Mouse (Mus musculus) midbrain, embryonic 14.5 days (tissue): Measurements from ENCODE around the gene R3hcc1l. TPM values are rescaled to one million over a fixed set of nuclear protein-coding genes. Genes with fewer than 3 reads are reported as not detected.

Source experiments
- ATAC-seq: fragments of 200-750 bp; cut with Nextera tagmentation; 2 replicates; pipeline ENCODE4 v1.8.0; 2017; ENCODE audit warnings: moderate number of reproducible peaks, moderate library complexity; ENCODE audit not compliant: low FRiP score, low TSS enrichment
- DNase-seq: peaks from one replicate; pipeline ENCODE4 v3.0.0-alpha.2; 2015
- H3K27ac ChIP-seq: fragments of 300-500 bp; sonication (generic); replicated peaks from 2 replicates; pipeline ENCODE4 v1.5.1; 2014; ENCODE audit warnings: mild to moderate bottlenecking, low read depth, low read length, moderate library complexity
- H3K27me3 ChIP-seq: fragments of 300-500 bp; sonication (generic); 2 replicates; pipeline ENCODE4 v1.6.1; 2014; ENCODE audit warnings: low read length, control low read depth, mixed read lengths; ENCODE audit not compliant: control insufficient read depth, insufficient read depth
- H3K36me3 ChIP-seq: fragments of 300-500 bp; sonication (generic); 2 replicates; pipeline ENCODE4 v1.6.1; 2014; ENCODE audit warnings: low read length, control low read depth; ENCODE audit not compliant: control insufficient read depth, insufficient read depth
- H3K4me1 ChIP-seq: fragments of 300-500 bp; sonication (generic); 2 replicates; pipeline ENCODE4 v1.6.1; 2014; ENCODE audit warnings: mild to moderate bottlenecking, antibody characterized with exemption, low read length, control low read depth; ENCODE audit not compliant: control insufficient read depth, insufficient read depth
- H3K4me2 ChIP-seq: fragments of 300-500 bp; sonication (generic); 2 replicates; pipeline ENCODE4 v1.6.1; 2014; ENCODE audit warnings: mild to moderate bottlenecking, low read length, moderate library complexity
- H3K4me3 ChIP-seq: fragments of 300-500 bp; sonication (generic); replicated peaks from 2 replicates; pipeline ENCODE4 v1.5.1; 2014; ENCODE audit warnings: low read depth, low read length
- H3K9ac ChIP-seq: fragments of 300-500 bp; sonication (generic); replicated peaks from 2 replicates; pipeline ENCODE4 v1.6.1; 2014; ENCODE audit warnings: mild to moderate bottlenecking, low read length, moderate library complexity
- H3K9me3 ChIP-seq: fragments of 300-500 bp; sonication (generic); 2 replicates; pipeline ENCODE4 v1.6.1; 2016; ENCODE audit warnings: low read length, control low read depth, mixed read lengths; ENCODE audit not compliant: control insufficient read depth
- WGBS: fragments of 180-500 bp; shearing (Covaris S2); extraction: QIAGEN DNeasy Blood & Tissue Kit; methylation state at CpG from one replicate; pipeline ENCODE4 v1.1.7; 2014; 5-methylcytosine and 5-hydroxymethylcytosine counted together
- polyA plus RNA-seq: library from polyadenylated mRNA; unstranded; fragments of >200 nt; fragmentation: Nextera tagmentation; extraction: Ambion mirVana; gene quantifications from 2 replicates; pipeline ENCODE4 v1.2.1, GENCODE M21; 2014

The R3hcc1l gene
- polyA plus RNA-seq, 1 experiment from 2014 or later, result 15.4 TPM

DNA sequence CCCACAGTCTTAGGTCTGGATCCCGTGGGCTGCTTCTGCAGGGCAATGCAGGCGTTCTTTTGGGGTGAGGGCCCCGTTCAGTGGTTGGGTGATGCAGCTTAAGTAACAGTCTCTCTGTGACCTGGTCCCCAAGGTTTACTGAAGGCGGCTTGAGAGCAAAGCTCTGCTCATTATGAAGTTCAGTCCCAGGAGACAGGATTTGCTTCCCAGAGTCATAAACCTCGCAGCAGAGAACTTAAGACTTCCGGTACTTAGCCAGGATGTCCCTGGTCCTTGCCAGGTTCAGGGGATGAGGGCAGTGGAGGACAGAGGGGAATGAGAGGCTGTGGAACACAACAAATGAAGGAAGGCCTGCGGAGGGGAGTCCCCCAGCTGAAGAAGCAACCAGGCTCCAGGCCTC is 94.6 kb downstream of the R3hcc1l start:
- peak overlapping the region; percentile 15; the same call in 1 of the 2 replicates for H3K4me3 ChIP-seq
- DNase-seq (peak; percentile 16), ATAC-seq (no peak)
- no peaks in the 10 kb centered on the region for H3K9me3 ChIP-seq
- WGBS, result 26% methylated on average over 7 of the region's 7 CpGs
- H3K36me3 ChIP-seq, result no peaks in the 10 kb centered on the region
- peak overlapping the region; percentile 50 for H3K4me2 ChIP-seq
- H3K27me3 ChIP-seq, result peaks cover 14% of the 10 kb centered on the region; the same call in 1 of the 2 replicates
- H3K9ac ChIP-seq, result no peak overlapping the region
- H3K27ac ChIP-seq, result no peak overlapping the region
- no peaks in the 10 kb centered on the region for H3K4me1 ChIP-seq

DNA sequence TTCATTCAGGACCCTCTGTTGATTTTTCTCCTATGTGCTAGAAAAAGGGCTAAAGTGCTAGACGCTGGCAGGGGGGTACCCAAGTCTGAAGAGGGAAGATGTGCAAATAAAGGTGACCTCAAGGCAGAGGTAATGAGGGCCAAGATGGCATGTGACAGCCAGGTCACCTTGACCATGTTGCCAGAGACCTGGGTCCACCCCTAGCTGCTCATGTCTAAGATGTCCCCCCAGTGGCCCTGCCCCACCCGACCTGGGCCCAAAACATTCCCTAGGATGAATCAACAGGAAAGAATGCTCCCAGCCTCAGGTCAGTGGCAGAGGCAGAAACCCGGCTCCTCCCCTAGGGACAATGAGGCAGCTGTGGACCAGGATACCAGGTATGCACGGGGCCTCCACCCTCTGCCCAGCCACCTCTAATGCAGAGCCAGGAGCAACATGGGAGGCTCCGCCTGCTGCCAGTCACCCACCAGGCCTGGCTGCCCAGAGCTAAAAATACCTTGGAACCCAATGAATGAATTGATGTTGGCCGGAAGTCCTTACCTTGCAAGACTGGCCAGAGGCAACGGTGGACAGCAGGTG is 95.2 kb downstream of the R3hcc1l start:
- Histone ChIP-seq H3K4me2 (no peak overlapping the region), H3K4me3 (no peak overlapping the region), H3K4me1 (no peaks in the 10 kb centered on the region), H3K27me3 (peaks cover 14% of the 10 kb centered on the region; the same call in 1 of the 2 replicates), H3K36me3 (no peaks in the 10 kb centered on the region), H3K9me3 (no peaks in the 10 kb centered on the region), H3K9ac (no peak overlapping the region), H3K27ac (no peak overlapping the region)
- 76% methylated on average over 7 of the region's 7 CpGs for WGBS
- DNase-seq (no peak), ATAC-seq (no peak)

DNA sequence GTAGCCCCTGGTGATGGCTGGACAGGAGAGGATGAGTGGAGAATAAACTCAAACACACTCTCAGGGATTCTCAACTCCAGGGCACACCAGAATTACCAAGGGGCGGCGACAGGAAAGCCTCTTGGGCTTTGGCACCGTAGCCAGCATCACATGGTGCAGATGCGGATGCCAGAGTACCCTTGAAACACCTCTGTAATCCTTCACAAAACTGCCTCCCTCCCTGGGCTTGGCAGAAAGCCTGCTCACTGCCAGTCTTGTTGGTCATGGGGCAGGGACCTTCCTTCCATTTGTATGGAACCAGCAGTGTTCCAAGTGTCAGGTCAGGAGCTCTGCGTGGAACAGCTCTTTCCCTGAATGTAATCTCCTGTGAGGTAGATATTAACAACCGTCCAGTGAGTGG is 109.5 kb downstream of the R3hcc1l start:
- no peak overlapping the region for H3K4me2 ChIP-seq
- no peaks in the 10 kb centered on the region for H3K9me3 ChIP-seq
- H3K36me3 ChIP-seq, result no peaks in the 10 kb centered on the region
- ATAC-seq (no peak), DNase-seq (no peak)
- H3K4me3 ChIP-seq, result no peak overlapping the region
- 85% methylated on average over 6 of the region's 6 CpGs for WGBS
- H3K4me1 ChIP-seq, result no peaks in the 10 kb centered on the region
- H3K27ac ChIP-seq, result no peak overlapping the region
- no peak overlapping the region for H3K9ac ChIP-seq
- no peaks in the 10 kb centered on the region for H3K27me3 ChIP-seq

DNA sequence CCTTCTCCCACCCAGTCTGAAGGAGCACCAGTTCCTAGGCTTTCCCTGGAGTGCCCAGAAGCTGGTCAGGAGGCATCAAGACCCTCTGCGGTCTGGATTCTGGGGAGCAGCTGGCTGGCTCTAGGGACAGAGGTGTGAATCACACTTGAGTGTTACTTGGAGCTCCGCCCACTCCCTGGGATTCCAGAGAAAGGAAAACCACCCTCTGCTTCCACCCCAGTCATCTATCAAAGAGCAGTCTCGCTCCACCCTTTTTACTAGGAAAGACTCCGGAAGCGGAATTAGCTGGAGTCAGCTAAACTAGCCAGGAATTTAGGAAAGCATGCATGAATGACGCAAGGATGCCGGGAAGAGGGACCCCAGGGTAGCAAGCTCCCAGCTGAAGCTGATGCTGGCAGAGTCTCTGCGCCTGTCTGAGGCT is 113.0 kb downstream of the R3hcc1l start:
- 30% methylated on average over 8 of the region's 8 CpGs for WGBS
- H3K27ac ChIP-seq, result no peak overlapping the region

DNA sequence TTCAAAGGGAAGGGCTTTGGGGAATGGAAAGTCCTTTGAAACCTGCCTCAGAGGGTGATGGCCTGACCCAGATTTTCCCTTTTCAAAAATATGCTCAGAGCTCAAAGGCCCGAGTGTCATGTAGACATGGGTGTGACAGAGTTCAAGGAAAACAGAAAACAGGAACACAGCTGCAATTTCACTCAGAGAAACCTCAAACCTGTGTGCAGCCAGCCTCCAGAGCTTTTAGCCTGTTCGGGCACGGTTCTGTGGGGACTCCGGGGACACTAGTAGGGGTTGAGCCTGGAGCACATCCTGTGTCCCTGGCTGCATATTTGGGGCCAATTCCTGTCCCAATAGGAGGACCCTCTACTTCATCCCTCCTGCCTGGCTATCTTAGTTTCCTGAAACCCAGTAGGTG is 113.7 kb downstream of the R3hcc1l start:
- Histone ChIP-seq H3K27ac (no peak overlapping the region), H3K36me3 (no peaks in the 10 kb centered on the region), H3K4me1 (no peaks in the 10 kb centered on the region), H3K4me3 (no peak overlapping the region), H3K9ac (no peak overlapping the region), H3K4me2 (no peak overlapping the region), H3K9me3 (no peaks in the 10 kb centered on the region), H3K27me3 (no peaks in the 10 kb centered on the region)
- ATAC-seq (no peak), DNase-seq (no peak)
- 83% methylated on average over 4 of the region's 4 CpGs for WGBS

More for the DNA sequence above, 113.0 kb downstream of the R3hcc1l start:
- ATAC-seq (no peak), DNase-seq (peak; percentile 13)
- Histone ChIP-seq H3K4me1 (no peaks in the 10 kb centered on the region), H3K4me3 (no peak overlapping the region), H3K9me3 (no peaks in the 10 kb centered on the region), H3K27me3 (no peaks in the 10 kb centered on the region), H3K4me2 (no peak overlapping the region), H3K36me3 (no peaks in the 10 kb centered on the region), H3K9ac (no peak overlapping the region)

DNA sequence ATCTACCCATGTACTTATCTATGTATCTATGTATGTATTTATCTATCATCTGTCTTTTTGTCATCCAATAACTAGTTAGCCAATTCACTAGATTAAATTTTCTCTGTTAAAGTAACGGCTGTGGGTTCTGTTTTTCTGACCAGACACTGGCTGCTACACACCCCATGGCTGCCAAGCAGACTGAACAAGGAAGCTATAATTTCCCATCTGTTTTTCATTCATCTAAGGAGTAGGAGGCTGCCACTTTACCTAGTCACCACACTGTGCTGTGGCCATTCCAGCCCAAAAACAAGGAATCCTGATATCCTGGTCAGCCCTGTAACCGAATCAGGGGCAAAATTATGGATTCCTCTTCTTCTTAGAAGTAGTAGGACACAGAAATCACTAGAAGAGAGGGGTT is 115.1 kb downstream of the R3hcc1l start:
- no peak for ATAC-seq
- no peaks in the 10 kb centered on the region for H3K36me3 ChIP-seq
- H3K27ac ChIP-seq, result no peak overlapping the region
- no peaks in the 10 kb centered on the region for H3K9me3 ChIP-seq
- no peaks in the 10 kb centered on the region for H3K4me1 ChIP-seq
- H3K4me3 ChIP-seq, result no peak overlapping the region
- no peak overlapping the region for H3K4me2 ChIP-seq
- no peak overlapping the region for H3K9ac ChIP-seq
- 78% methylated on average over 2 of the region's 2 CpGs for WGBS
- DNase-seq, result no peak
- H3K27me3 ChIP-seq, result no peaks in the 10 kb centered on the region

DNA sequence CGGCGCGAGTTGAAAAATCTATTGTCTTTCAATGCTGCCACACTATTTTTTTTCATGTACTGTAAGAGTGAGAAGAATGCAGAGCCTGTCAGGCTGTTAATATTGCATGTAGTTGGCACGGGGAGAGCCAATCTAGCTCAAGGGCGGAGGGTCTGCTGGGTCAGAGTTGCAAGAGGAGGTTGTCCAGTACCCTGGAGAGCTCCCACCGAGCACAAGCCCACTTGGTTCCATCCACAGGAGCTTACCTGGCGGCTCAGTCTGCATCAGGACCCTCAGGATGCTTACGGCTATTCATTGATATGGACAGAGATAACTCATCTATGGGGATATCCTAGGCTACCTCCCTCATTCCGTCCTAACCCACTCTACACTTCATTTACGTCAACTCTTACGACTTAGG is 118.1 kb downstream of the R3hcc1l start:
- 56% methylated on average over 11 of the region's 11 CpGs for WGBS
- DNase-seq (no peak), ATAC-seq (no peak)
- Histone ChIP-seq H3K27ac (no peak overlapping the region), H3K4me1 (no peaks in the 10 kb centered on the region), H3K27me3 (no peaks in the 10 kb centered on the region), H3K4me3 (no peak overlapping the region), H3K9me3 (no peaks in the 10 kb centered on the region), H3K4me2 (no peak overlapping the region), H3K9ac (no peak overlapping the region), H3K36me3 (no peaks in the 10 kb centered on the region)

DNA sequence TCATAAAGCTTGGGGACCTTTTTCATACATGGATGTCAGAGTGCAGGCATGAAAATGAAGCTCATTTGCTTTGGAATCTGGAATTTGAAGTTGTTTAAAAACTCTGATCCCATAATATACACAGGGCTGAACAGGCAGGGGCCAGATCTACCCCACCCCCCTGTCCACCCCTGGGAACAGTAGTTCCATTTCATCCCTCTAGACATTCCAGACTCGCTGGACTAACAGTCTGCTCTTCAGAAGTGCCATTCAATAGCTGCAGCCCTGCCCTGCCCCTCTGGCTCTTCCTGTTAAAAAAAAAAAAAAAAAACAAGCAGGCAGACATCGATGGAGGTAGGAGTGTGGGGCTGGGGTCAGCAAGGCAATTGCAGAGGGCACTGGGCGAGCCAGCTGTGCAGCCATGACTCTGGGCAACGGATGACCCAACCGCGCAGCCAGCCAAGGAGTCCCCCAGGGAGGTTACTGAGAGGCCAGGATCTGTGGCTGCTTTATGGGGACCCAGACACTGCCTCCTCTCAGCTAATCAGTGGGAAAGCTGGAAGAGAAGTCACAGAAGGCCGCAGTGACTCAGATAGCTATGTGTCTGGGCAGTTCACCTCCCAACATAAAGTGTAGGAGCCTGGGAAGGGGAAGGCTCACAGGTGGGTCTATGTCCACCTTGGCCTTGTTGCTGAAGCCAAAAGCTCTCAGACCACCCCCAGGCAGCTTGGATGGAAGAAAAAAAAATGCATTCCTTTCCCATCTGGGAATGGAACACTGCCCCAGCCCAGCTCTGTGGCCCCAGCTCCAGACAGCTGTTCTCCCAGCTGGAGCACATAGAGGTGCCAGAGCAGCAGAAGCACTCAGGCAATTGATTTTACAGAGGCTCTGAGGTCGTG is 120.3 kb downstream of the R3hcc1l start:
- DNase-seq, result no peak
- Histone ChIP-seq H3K4me1 (no peaks in the 10 kb centered on the region), H3K36me3 (no peaks in the 10 kb centered on the region), H3K27ac (no peak overlapping the region), H3K27me3 (no peaks in the 10 kb centered on the region), H3K9me3 (no peaks in the 10 kb centered on the region), H3K4me2 (no peak overlapping the region), H3K4me3 (no peak overlapping the region), H3K9ac (no peak overlapping the region)
- 68% methylated on average over 8 of the region's 8 CpGs for WGBS
- ATAC-seq, result no peak

DNA sequence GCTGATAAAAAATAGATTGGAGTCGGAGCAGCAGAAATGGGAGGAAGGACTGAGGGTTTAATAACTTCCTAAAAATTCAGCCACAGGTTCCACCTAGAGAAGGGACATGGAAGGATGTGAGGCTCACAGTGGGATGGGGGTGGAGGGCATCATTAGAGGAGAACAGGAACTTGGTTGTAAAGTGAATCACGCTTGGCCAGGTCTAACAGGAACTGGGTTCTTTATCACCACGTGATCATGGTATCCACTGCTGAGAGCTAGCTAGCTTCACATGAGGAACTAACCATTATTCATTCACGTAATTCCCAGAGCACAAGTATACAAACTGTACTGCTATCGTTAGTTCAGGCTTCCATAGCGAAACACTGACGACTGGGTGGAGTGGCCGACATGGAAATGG is 121.0 kb downstream of the R3hcc1l start:
- H3K4me3 ChIP-seq, result no peak overlapping the region
- ATAC-seq (no peak), DNase-seq (no peak)
- H3K4me1 ChIP-seq, result no peaks in the 10 kb centered on the region
- 80% methylated on average over 8 of the region's 8 CpGs for WGBS
- H3K27me3 ChIP-seq, result no peaks in the 10 kb centered on the region
- no peak overlapping the region for H3K4me2 ChIP-seq
- H3K9me3 ChIP-seq, result 0 out of 2 replicates have a peak, but pooled peaks cover 4% of the 10 kb centered on the region
- no peak overlapping the region for H3K27ac ChIP-seq
- no peak overlapping the region for H3K9ac ChIP-seq
- no peaks in the 10 kb centered on the region for H3K36me3 ChIP-seq
